Mouse (Mus musculus): ENCODE measurements at regions not wholly inside any gene's neighbourhood (a gene's known extent, or its start where the extent isn't known, plus 50 kb on each side); places are given as distances from the start of the nearest gene placed in this dataset.

DNA sequence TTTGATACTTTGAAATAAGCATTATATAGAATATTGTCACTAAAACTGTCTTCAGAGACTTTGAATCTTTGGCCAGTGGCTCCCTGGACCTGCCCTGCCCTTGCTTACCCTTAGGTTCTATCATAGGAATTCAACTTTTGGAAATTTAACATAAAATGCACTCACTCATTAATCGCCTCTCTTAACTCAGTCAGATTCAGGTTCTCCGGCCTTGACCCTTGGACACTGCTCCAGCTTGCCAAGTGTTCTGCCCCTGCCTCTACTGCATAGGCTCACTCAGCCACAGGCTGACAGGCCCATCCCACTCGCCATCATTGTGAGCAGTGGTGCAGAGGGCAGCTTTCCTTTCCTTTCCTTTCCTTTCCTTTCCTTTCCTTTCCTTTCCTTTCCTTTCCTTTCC lies 50.2 kb upstream of the Irx2 start:
- DNase-seq (ENCODE audit: low spot score) (no peak), ATAC-seq (ENCODE audit: extremely low read depth, insufficient number of reproducible peaks, low FRiP score, poor library complexity, severe bottlenecking) (no peak)
- TF ChIP-seq GATA1 (IDR thresholded peaks at IDR 0.05; ENCODE audit: borderline replicate concordance, low read length) = no peak
- no peak for TF ChIP-seq POLR2AphosphoS5 (IDR thresholded peaks at IDR 0.05; ENCODE audit: insufficient replicate concordance, low read depth, low read length)
- TF ChIP-seq GATA2 (IDR thresholded peaks at IDR 0.05; ENCODE audit: borderline replicate concordance, low read depth, low read length) = no peak
- TF ChIP-seq TAL1 (conservative IDR thresholded peaks at IDR 0.05; ENCODE audit: low read depth, low read length) = no peak
- no peak for TF ChIP-seq CTCF (IDR thresholded peaks at IDR 0.05; ENCODE audit: low read depth, low read length)
- Histone ChIP-seq H3K27me3 (ENCODE audit: insufficient read depth, low read length) (no peaks in the 10 kb centered on the region), H3K36me3 (replicated peaks) (no peaks in the 10 kb centered on the region), H3K4me3 (ENCODE audit: low read depth, low read length) (no peak overlapping the region), H3K9me3 (replicated peaks) (peaks cover 44% of the 10 kb centered on the region), H3K4me1 (ENCODE audit: insufficient read depth, low read depth, low read length) (no peaks in the 10 kb centered on the region)
